In the genomic region with DNA sequence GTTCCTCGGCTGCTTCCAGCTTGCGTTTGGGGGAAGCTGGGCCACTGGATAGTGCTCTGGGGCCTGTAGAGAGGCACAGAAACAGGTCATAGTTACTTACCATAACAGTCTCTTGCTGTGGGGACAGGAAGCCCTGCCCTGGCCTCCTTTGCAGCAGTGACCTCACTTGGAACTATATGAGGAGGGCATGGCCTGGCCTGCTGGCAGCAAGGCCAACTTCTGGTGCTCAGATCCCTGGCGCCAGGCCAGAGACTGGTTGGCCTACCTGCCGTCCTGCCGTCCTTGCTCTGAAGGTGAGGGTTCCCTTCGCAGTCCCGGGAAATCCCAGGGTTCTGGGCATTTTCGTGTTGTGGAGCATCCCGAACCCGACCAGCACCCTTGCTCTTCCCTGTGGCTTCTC, we compare ENCODE assay signal across 15 mouse cellular contexts. TPM values are rescaled to one million over a fixed set of nuclear protein-coding genes. Genes with fewer than 3 reads are reported as not detected.
DNase-seq lines count a peak whose midpoint lies in the region; ATAC-seq lines count a peak whose summit lies in the region.
"Had no signal": no experiment of that assay in that cellular context is flagged by ENCODE, and none has a peak within 500 bp of the region (broad histone marks: within the 10 kb centered on the region; RNA-seq: fewer than 3 reads in every experiment).

No protein-coding gene starts in this region.

- H3K4me3 ChIP-seq in hindbrain, embryonic 12.5 days, result no peak overlapping the region
- H3K4me3 ChIP-seq: embryonic facial prominence, embryonic 10.5 days; forebrain, embryonic 13.5 days; liver, embryonic 13.5 days; neural tube, embryonic 13.5 days had no signal

- H3K4me2 ChIP-seq in hindbrain, embryonic 12.5 days (replicated peaks), result no peak overlapping the region
- H3K4me2 ChIP-seq: forebrain, embryonic 13.5 days; liver, embryonic 13.5 days; neural tube, embryonic 13.5 days had no signal

- no peaks in the 10 kb centered on the region for H3K9me3 ChIP-seq in hindbrain, embryonic 12.5 days (replicated peaks)
- H3K9me3 ChIP-seq: embryonic facial prominence, embryonic 10.5 days; forebrain, embryonic 13.5 days; liver, embryonic 13.5 days; neural tube, embryonic 13.5 days had no signal

- 91% methylated on average over 10 of the region's 10 CpGs for WGBS in hindbrain, embryonic 12.5 days

- H3K27ac ChIP-seq in hindbrain, embryonic 12.5 days, result no peak overlapping the region
- H3K27ac ChIP-seq: embryonic facial prominence, embryonic 10.5 days; forebrain, embryonic 13.5 days; liver, embryonic 13.5 days; neural tube, embryonic 13.5 days had no signal

- DNase-seq in adrenal gland, postnatal 14 days, result peak; percentile 55
- DNase-seq in adrenal gland, adult 8-10 months, result no peak
- DNase-seq in kidney, postnatal 10 days, result peak; percentile 40
- no peak for DNase-seq in kidney, postnatal 4 days
- DNase-seq in adipocyte (ENCODE audit: low spot score), result peak; percentile 28
- DNase-seq in cerebellum, adult 8-10 months, result peak; percentile 75
- no peak for DNase-seq in B cell, adult 2 months
- DNase-seq: layer of hippocampus, postnatal 36 days; left cerebral cortex, postnatal 4 days; liver, embryonic 13.5 days had no signal

- H3K4me1 ChIP-seq in hindbrain, embryonic 12.5 days, result no peaks in the 10 kb centered on the region
- H3K4me1 ChIP-seq: embryonic facial prominence, embryonic 10.5 days; forebrain, embryonic 13.5 days; liver, embryonic 13.5 days had no signal

- no peaks in the 10 kb centered on the region for H3K27me3 ChIP-seq in hindbrain, embryonic 12.5 days
- H3K27me3 ChIP-seq: forebrain, embryonic 13.5 days; liver, embryonic 13.5 days; neural tube, embryonic 13.5 days had no signal

- no peak overlapping the region for H3K9ac ChIP-seq in hindbrain, embryonic 12.5 days
- H3K9ac ChIP-seq: forebrain, embryonic 13.5 days; liver, embryonic 13.5 days; neural tube, embryonic 13.5 days had no signal

- no peak for ATAC-seq in hindbrain, embryonic 12.5 days (ENCODE audit: low FRiP score)
- ATAC-seq: forebrain, embryonic 13.5 days had no signal

- H3K36me3 ChIP-seq in hindbrain, embryonic 12.5 days, result peaks cover 95% of the 10 kb centered on the region

RNA-seq across cellular contexts. Expression of a gene that starts 10.6 kb away (rescaled TPM):
- 21.2 and 22.8 TPM in 2 replicates for total RNA-seq in adrenal gland, postnatal 14 days (2021)
- total RNA-seq in adrenal gland, adult 8-10 months (2022), result 10 to 100 TPM; 34.6 to 43.3 (median 38.7) TPM
- 112 and 115 TPM in 2 replicates for polyA plus RNA-seq in hindbrain, embryonic 12.5 days (2016; fragmentation: Nextera tagmentation; extraction: Ambion mirVana)

RNA-seq across cellular contexts. Expression of a gene that starts 22.1 kb away (rescaled TPM):
- total RNA-seq in adrenal gland, postnatal 14 days (2021), result 31.8 and 37.3 TPM in 2 replicates
- 10 to 100 TPM; 44.0 to 57.9 (median 47.5) TPM for total RNA-seq in adrenal gland, adult 8-10 months (2022)
- 38.1 and 39.9 TPM in 2 replicates for polyA plus RNA-seq in hindbrain, embryonic 12.5 days (2016; fragmentation: Nextera tagmentation; extraction: Ambion mirVana)

RNA-seq across cellular contexts. Expression of a gene that starts 29.4 kb away (rescaled TPM):
- 9.6 and 9.7 TPM in 2 replicates for total RNA-seq in adrenal gland, postnatal 14 days (2021)
- 10 to 100 TPM in 2 of 4 experiments, 1 to 10 TPM in 2; 8.0 to 18.6 (median 10.3) TPM for total RNA-seq in adrenal gland, adult 8-10 months (2022)
- polyA plus RNA-seq in hindbrain, embryonic 12.5 days (2016; fragmentation: Nextera tagmentation; extraction: Ambion mirVana), result 7.6 and 8.1 TPM in 2 replicates

RNA-seq across cellular contexts. Expression of a gene that starts 37.0 kb away (rescaled TPM):
- total RNA-seq in adrenal gland, postnatal 14 days (2021), result 1.6 and 2.7 TPM in 2 replicates
- 1 to 10 TPM in 3 of 4 experiments, under 1 TPM in 1; 0.40 to 4.6 (median 2.1) TPM for total RNA-seq in adrenal gland, adult 8-10 months (2022)
- polyA plus RNA-seq in hindbrain, embryonic 12.5 days (2016; fragmentation: Nextera tagmentation; extraction: Ambion mirVana), result 5.4 and 7.0 TPM in 2 replicates
- total RNA-seq: megakaryocyte, adult 5-6 weeks had no signal

RNA-seq across cellular contexts. Expression of a gene that starts 37.2 kb away (rescaled TPM):
- total RNA-seq in adrenal gland, postnatal 14 days (2021), result 117 and 129 TPM in 2 replicates
- total RNA-seq in adrenal gland, adult 8-10 months (2022), result 100 to 1,000 TPM in 2 of 4 experiments, 10 to 100 TPM in 2; 63.1 to 281 (median 138) TPM
- 23.1 and 25.0 TPM in 2 replicates for polyA plus RNA-seq in hindbrain, embryonic 12.5 days (2016; fragmentation: Nextera tagmentation; extraction: Ambion mirVana)

Comparison
In these comparisons a context has a peak if more than half of its experiments do, and no peak if none do; other contexts are left out.
1. DNase-seq: peak in adrenal gland, postnatal 14 days (single experiment), kidney, postnatal 10 days (single experiment), adipocyte (single experiment) and cerebellum, adult 8-10 months (single experiment); none in adrenal gland, adult 8-10 months (single experiment), kidney, postnatal 4 days (0 of 2) and B cell, adult 2 months (0 of 2).